Mouse (Mus musculus) kidney, postnatal 36 days (tissue): Measurements from ENCODE around the gene Pycr1.

Experiments used
- DNase-seq, 2 experiments: peaks; one replicate each; pipeline ENCODE4 v3.0.0; 2021 to 2022; ENCODE audit warnings: mixed read lengths in 2 of 2

The Pycr1 gene

GRCm38 (mm10) chr11:120600716-120601115 is 42.9 kb downstream of the Pycr1 start:
- no peak for DNase-seq

DNA sequence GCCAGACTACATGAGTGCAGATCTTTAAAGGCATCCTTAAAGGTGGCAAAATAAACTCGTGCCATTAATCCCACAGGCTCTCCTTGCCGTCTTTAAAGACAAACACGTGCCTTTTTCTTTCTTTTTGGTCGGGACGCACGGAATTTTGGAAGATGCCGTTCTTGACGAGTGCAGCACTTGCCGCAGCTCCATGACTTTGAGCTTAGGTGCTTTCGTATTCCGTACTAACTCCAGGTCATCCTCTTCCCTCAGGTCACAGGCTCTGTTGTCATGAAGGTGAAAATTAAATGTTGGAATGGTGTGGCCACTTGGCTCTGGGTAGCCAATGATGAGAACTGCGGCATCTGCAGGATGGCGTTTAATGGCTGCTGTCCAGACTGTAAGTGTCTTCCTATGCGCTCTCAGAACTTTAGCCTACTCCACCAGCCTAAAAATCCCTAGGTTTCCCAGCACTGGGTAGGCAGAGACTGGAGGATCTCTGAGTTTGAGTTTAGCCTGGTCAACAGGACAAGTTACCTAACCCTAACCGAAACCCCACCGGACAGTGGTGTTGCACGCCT is 44.5 kb downstream of the Pycr1 start:
- no peak for DNase-seq

GRCm38 (mm10) chr11:120598283-120598989 is 45.1 kb downstream of the Pycr1 start, which contains the start of the genes Alyref and Anapc11:
TSS of gene Alyref (minus strand) at chr11:120598365.
TSS of gene Anapc11 (plus strand) at chr11:120598421.
- peak; percentile 95 to 97 for DNase-seq

- peak in 1 of 2 experiments; percentile 61 for DNase-seq
Measured at GRCm38 (mm10) chr11:120597240-120598235, 46.0 kb downstream of the Pycr1 start.

DNA sequence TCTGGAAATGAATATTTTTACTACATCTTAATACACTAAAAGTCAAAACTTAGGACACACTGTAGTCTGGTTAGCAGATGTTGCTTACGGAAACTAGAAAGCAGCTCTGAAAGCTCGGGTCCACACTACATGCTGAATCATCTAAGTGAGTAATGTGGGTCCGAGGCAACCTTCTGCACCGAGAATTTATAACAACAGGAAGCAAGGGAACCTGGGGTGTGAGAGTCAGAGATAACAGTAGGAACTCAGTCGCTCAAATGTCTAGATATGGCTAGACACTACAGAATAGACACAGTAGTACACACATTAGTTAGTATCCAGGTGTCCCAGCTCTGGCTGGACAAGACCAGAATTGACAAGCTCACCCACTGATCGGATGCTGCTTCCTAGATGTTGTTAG is 55.0 kb downstream of the Pycr1 start:
- no peak for DNase-seq
